Mouse (Mus musculus) embryonic facial prominence, embryonic 12.5 days (tissue): ENCODE results near the gene Alg11. TPM values are rescaled to one million over a fixed set of nuclear protein-coding genes. Genes with fewer than 3 reads are reported as not detected.

Source experiments
- ATAC-seq: fragments of 200-750 bp; cut with Nextera tagmentation; 2 replicates; pipeline ENCODE4 v1.8.0; 2017; ENCODE audit not compliant: insufficient number of reproducible peaks, insufficient read depth, low FRiP score, low TSS enrichment
- H3K27ac ChIP-seq: fragments of 300-500 bp; sonication (generic); 2 replicates; pipeline ENCODE4 v1.5.1; 2016; ENCODE audit warnings: mild to moderate bottlenecking
- H3K27me3 ChIP-seq: fragments of 300-500 bp; sonication (generic); 2 replicates; pipeline ENCODE4 v1.6.1; 2016; ENCODE audit warnings: mild to moderate bottlenecking, moderate library complexity
- H3K36me3 ChIP-seq: fragments of 300-500 bp; sonication (generic); 2 replicates; pipeline ENCODE4 v1.6.1; 2016; ENCODE audit warnings: mild to moderate bottlenecking
- H3K4me1 ChIP-seq: fragments of 300-500 bp; sonication (generic); 2 replicates; pipeline ENCODE4 v1.6.1; 2016
- H3K4me2 ChIP-seq: fragments of 300-500 bp; sonication (generic); replicated peaks from 2 replicates; pipeline ENCODE4 v1.6.1; 2016; ENCODE audit warnings: mild to moderate bottlenecking, moderate library complexity
- H3K4me3 ChIP-seq: fragments of 300-500 bp; sonication (generic); 2 replicates; pipeline ENCODE4 v1.5.1; 2016; ENCODE audit warnings: mild to moderate bottlenecking
- H3K9ac ChIP-seq: fragments of 300-500 bp; sonication (generic); 2 replicates; pipeline ENCODE4 v1.6.1; 2016; ENCODE audit warnings: mild to moderate bottlenecking, moderate library complexity
- H3K9me3 ChIP-seq: fragments of 300-500 bp; sonication (generic); 2 replicates; pipeline ENCODE4 v1.6.1; 2016; ENCODE audit warnings: mild to moderate bottlenecking, moderate library complexity
- WGBS: fragments of 180-500 bp; shearing (Covaris S2); methylation state at CpG from one replicate; pipeline ENCODE4 v1.1.7; 2016; 5-methylcytosine and 5-hydroxymethylcytosine counted together
- polyA plus RNA-seq: library from polyadenylated mRNA; unstranded; fragments of >200 nt; fragmentation: Nextera tagmentation; extraction: Ambion mirVana; gene quantifications from 2 replicates; pipeline ENCODE4 v1.2.1, GENCODE M21; 2016

The Alg11 gene
- polyA plus RNA-seq, 1 experiment from 2014 or later, result 46.5 TPM

DNA sequence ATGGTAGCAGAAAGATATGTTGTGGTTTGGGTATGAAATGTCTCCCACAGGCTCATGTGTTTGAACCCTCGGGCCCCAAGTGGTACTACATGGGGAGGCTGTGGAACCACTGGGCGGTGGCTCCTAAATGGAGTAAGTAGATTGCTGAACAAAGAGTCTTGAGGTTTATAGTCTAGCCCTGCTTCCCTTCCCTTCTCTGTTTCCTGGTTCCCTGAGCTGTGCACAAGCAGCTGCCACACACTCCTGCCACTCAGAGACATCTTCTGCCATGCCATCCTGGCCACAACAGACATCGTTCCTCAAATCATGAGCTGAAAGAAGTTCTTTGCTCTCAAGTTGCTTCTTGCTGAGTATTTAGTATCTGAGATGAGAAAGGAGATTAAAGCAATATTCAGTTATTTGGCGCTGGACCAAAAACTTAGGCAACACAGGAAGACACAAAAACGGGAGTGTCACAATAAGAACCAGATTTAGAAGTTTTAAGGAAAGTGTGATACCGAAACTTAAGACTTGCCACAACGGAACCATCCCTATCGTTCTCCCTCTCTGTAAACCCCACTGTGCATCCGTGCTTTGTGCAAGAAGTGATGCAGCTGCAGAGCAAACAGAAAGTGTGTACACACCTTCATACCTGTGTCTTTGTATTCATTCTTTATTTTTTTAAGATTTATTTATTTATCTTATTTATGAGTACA is 18.9 kb downstream of the Alg11 start:
- 84% methylated on average over 9 of the region's 9 CpGs for WGBS
- Histone ChIP-seq H3K27ac (no peak overlapping the region), H3K27me3 (no peaks in the 10 kb centered on the region), H3K4me1 (no peaks in the 10 kb centered on the region), H3K4me2 (no peak overlapping the region), H3K9me3 (no peaks in the 10 kb centered on the region), H3K4me3 (no peak overlapping the region), H3K9ac (no peak overlapping the region), H3K36me3 (no peaks in the 10 kb centered on the region)
- no peak for ATAC-seq

DNA sequence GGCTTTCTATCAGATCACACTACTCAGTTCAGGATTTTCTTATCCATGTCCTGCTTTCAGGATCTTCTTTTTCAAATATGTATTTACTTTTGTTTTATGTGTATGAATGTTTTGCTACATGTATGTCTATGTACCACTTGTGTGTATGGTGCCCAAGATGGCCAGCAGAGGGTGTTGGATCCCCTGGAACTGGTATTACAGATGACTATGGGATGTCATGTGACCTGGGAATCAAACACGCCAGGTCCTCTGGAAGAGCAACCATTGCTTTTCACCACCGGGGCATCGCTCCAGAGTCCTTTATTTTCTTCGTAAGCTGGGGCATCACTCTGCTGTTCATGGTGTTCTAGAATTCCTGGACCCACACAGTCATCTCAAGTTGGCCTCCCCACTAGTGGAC is 28.7 kb downstream of the Alg11 start:
- Histone ChIP-seq H3K36me3 (no peaks in the 10 kb centered on the region), H3K9me3 (no peaks in the 10 kb centered on the region), H3K4me2 (no peak overlapping the region), H3K4me3 (no peak overlapping the region), H3K9ac (no peak overlapping the region), H3K27me3 (no peaks in the 10 kb centered on the region), H3K27ac (no peak overlapping the region), H3K4me1 (no peaks in the 10 kb centered on the region)
- 90% methylated on average over 4 of the region's 4 CpGs for WGBS
- ATAC-seq, result no peak

DNA sequence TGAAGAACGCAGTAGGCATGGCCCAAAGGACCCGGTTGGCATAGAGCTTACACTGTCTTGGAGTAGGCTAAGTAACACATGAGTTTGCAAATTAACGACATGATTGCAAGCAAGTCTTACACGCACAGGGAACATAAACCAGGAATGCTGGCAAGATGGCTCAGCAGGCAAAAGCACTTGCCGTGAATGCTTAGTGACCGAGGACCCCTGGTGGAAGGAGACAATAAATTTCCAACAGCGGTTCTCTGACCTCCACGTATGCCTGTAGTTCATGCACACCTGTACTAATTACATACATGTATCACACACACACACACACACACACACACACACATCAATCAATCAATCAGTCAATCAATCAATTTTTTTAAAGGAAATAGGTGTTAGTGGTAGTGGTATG is 31.0 kb downstream of the Alg11 start:
- Histone ChIP-seq H3K4me2 (no peak overlapping the region), H3K36me3 (no peaks in the 10 kb centered on the region), H3K9ac (no peak overlapping the region), H3K4me3 (no peak overlapping the region), H3K27me3 (no peaks in the 10 kb centered on the region), H3K4me1 (no peaks in the 10 kb centered on the region), H3K27ac (no peak overlapping the region), H3K9me3 (no peaks in the 10 kb centered on the region)
- ATAC-seq, result no peak
- WGBS, result 48% methylated on average over 8 of the region's 8 CpGs

DNA sequence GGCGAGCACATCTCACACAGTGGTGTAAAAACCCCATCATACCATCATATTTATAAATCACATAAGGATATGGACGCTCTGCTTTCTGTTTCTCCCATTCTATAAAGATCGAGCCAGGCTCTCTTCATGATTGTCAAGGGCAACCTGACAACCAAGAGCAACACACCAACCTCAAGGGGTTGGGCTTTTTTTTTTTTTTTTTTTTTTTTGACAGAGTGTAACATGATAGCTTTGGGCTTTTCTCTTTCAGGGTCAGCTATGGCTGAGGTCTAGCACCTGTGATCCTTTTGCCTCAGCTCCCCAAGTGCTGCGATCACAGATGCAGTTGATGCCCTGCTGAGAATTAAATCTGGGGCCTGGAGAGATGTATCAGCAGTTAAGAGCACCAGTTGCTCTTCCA is 46.5 kb downstream of the Alg11 start:
- WGBS, result 69% methylated on average over 4 of the region's 4 CpGs
- Histone ChIP-seq H3K9me3 (no peaks in the 10 kb centered on the region), H3K4me1 (no peaks in the 10 kb centered on the region), H3K9ac (no peak overlapping the region), H3K36me3 (no peaks in the 10 kb centered on the region), H3K27me3 (no peaks in the 10 kb centered on the region), H3K27ac (no peak overlapping the region), H3K4me3 (no peak overlapping the region), H3K4me2 (no peak overlapping the region)
- ATAC-seq, result no peak

Other genes starting within 250 kb of the Alg11 start
- not detected in 2 replicates for gene Defb50, start 237.2 kb upstream of the Alg11 start, polyA plus RNA-seq
- gene Defb2, start 220.8 kb upstream of the Alg11 start, polyA plus RNA-seq, result not detected in 2 replicates
- not detected in 2 replicates for gene Defb10, start 201.8 kb upstream of the Alg11 start, polyA plus RNA-seq
- not detected in 2 replicates for gene Defb9, start 175.3 kb upstream of the Alg11 start, polyA plus RNA-seq
- gene Defb11, start 154.3 kb upstream of the Alg11 start, polyA plus RNA-seq, result not detected in 2 replicates
- gene Defb15, start 128.0 kb upstream of the Alg11 start, polyA plus RNA-seq, result not detected in 2 replicates
- gene Defb35, start 122.4 kb upstream of the Alg11 start, polyA plus RNA-seq, result not detected in 2 replicates
- not detected in 2 replicates for gene Defb13, start 114.0 kb upstream of the Alg11 start, polyA plus RNA-seq
- gene Fam90a1a, start 102.0 kb upstream of the Alg11 start, polyA plus RNA-seq, result not detected in 2 replicates
- gene Ccdc70, start 90.9 kb upstream of the Alg11 start, polyA plus RNA-seq, result not detected in 2 replicates
- gene Atp7b, start 416 bp upstream of the Alg11 start, polyA plus RNA-seq, result 1.1 and 1.2 TPM in 2 replicates
- gene Nek5, start 64.3 kb downstream of the Alg11 start, polyA plus RNA-seq, result 0.18 TPM in 1 of 2 replicates, not detected in the other
- gene Nek3, start 105.7 kb downstream of the Alg11 start, polyA plus RNA-seq, result 6.6 and 7.3 TPM in 2 replicates
- gene Ckap2, start 125.1 kb downstream of the Alg11 start, polyA plus RNA-seq, result 48.3 and 50.3 TPM in 2 replicates
- 36.4 and 37.4 TPM in 2 replicates for gene Vps36, start 132.1 kb downstream of the Alg11 start, polyA plus RNA-seq
- 10.6 and 11.5 TPM in 2 replicates for gene Thsd1, start 166.6 kb downstream of the Alg11 start, polyA plus RNA-seq
- gene Tpte, start 222.7 kb downstream of the Alg11 start, polyA plus RNA-seq, result not detected in 2 replicates